Mouse (Mus musculus) midbrain, embryonic 14.5 days (tissue): ENCODE data around the gene Epb41l5. TPM values are rescaled to one million over a fixed set of nuclear protein-coding genes. Genes with fewer than 3 reads are reported as not detected.

Experiments
- ATAC-seq: fragments of 200-750 bp; cut with Nextera tagmentation; 2 replicates; pipeline ENCODE4 v1.8.0; 2017; ENCODE audit warnings: moderate number of reproducible peaks, moderate library complexity; ENCODE audit not compliant: low FRiP score, low TSS enrichment
- DNase-seq: peaks from one replicate; pipeline ENCODE4 v3.0.0-alpha.2; 2015
- H3K27ac ChIP-seq: fragments of 300-500 bp; sonication (generic); replicated peaks from 2 replicates; pipeline ENCODE4 v1.5.1; 2014; ENCODE audit warnings: mild to moderate bottlenecking, low read depth, low read length, moderate library complexity
- H3K27me3 ChIP-seq: fragments of 300-500 bp; sonication (generic); 2 replicates; pipeline ENCODE4 v1.6.1; 2014; ENCODE audit warnings: low read length, control low read depth, mixed read lengths; ENCODE audit not compliant: control insufficient read depth, insufficient read depth
- H3K36me3 ChIP-seq: fragments of 300-500 bp; sonication (generic); 2 replicates; pipeline ENCODE4 v1.6.1; 2014; ENCODE audit warnings: low read length, control low read depth; ENCODE audit not compliant: control insufficient read depth, insufficient read depth
- H3K4me1 ChIP-seq: fragments of 300-500 bp; sonication (generic); 2 replicates; pipeline ENCODE4 v1.6.1; 2014; ENCODE audit warnings: mild to moderate bottlenecking, antibody characterized with exemption, low read length, control low read depth; ENCODE audit not compliant: control insufficient read depth, insufficient read depth
- H3K4me2 ChIP-seq: fragments of 300-500 bp; sonication (generic); 2 replicates; pipeline ENCODE4 v1.6.1; 2014; ENCODE audit warnings: mild to moderate bottlenecking, low read length, moderate library complexity
- H3K4me3 ChIP-seq: fragments of 300-500 bp; sonication (generic); replicated peaks from 2 replicates; pipeline ENCODE4 v1.5.1; 2014; ENCODE audit warnings: low read depth, low read length
- H3K9ac ChIP-seq: fragments of 300-500 bp; sonication (generic); replicated peaks from 2 replicates; pipeline ENCODE4 v1.6.1; 2014; ENCODE audit warnings: mild to moderate bottlenecking, low read length, moderate library complexity
- H3K9me3 ChIP-seq: fragments of 300-500 bp; sonication (generic); 2 replicates; pipeline ENCODE4 v1.6.1; 2016; ENCODE audit warnings: low read length, control low read depth, mixed read lengths; ENCODE audit not compliant: control insufficient read depth
- WGBS: fragments of 180-500 bp; shearing (Covaris S2); extraction: QIAGEN DNeasy Blood & Tissue Kit; methylation state at CpG from one replicate; pipeline ENCODE4 v1.1.7; 2014; 5-methylcytosine and 5-hydroxymethylcytosine counted together
- polyA plus RNA-seq: library from polyadenylated mRNA; unstranded; fragments of >200 nt; fragmentation: Nextera tagmentation; extraction: Ambion mirVana; gene quantifications from 2 replicates; pipeline ENCODE4 v1.2.1, GENCODE M21; 2014

Epb41l5 gene
- polyA plus RNA-seq, 1 experiment from 2014 or later = 23.5 TPM

DNA sequence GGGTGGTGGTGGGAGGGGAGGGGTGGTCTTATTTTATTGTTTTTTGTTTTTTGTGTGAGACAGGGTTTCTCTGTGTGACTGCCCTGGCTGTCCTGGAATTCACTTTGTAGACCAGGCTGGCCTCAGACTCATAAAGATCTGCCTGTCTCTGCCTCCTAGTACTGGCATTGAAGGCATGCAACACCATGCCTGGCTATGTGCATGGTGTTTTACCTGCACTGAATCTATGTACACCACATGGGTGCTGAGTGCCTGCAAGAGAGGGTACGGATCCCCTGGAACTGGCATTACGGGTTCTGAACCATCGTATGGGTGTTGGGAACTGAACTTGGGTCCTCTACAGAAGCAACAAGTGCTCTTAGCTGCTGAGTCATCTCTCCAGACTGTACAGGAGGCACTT lies 142.8 kb downstream of the Epb41l5 start:
- Histone ChIP-seq H3K4me2 (no peak overlapping the region), H3K4me1 (peaks cover 18% of the 10 kb centered on the region), H3K4me3 (no peak overlapping the region), H3K9ac (no peak overlapping the region), H3K27me3 (no peaks in the 10 kb centered on the region; the same call in 1 of the 2 replicates), H3K36me3 (no peaks in the 10 kb centered on the region), H3K27ac (no peak overlapping the region), H3K9me3 (no peaks in the 10 kb centered on the region)
- DNase-seq (no peak), ATAC-seq (no peak)
- WGBS = 91% methylated on average over 3 of the region's 3 CpGs

DNA sequence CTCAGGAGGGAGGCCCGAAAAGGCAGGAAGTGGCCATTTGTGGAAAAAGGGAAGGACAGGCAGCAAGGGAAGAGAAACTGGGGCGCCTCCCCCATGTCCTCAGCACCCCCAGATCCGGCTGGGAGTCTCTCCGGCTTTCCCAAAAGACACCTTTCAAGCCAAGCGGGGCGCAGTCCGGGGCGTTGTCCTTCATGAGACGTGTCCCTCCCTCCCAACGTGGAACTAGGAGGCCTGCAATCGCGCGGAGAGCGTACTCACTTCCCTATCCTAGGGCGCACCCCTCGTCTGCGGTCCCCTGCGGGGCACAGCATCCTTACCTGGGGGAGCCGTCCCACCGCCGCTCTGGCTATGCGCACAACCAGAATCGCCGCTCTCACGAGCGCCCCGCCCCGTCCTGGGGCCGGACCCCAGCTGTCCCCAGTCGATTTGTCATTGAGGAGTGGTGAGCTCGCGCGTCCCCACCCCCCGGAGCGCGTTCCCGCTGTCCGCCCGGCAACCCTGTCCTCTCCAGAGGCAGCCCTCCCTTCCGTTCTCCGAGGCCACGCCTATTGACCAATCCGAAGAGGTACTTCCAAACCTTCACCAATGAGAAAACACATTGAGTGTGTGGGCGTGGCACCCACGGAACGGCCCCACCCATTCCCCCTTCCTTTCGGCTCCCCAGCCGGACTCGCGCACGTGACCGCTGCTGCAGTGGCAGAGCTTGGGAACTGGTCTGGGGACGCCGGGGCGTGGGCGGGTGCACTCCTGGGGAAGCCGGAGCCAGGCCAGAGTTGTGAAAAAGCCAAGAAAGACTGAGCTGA lies 144.3 kb downstream of the Epb41l5 start, which contains the start of gene Ralb:
Gene Ralb, minus strand, starts transcription at position 535 of the 803 bp plus-strand sequence.
- ATAC-seq = peak; percentile 98
- under 1% methylated on average over 57 of the region's 57 CpGs for WGBS
- peak; percentile 96 for DNase-seq
- peaks cover 18% of the 10 kb centered on the region for H3K4me1 ChIP-seq
- H3K27me3 ChIP-seq = no peaks in the 10 kb centered on the region; the same call in 1 of the 2 replicates
- no peak within 1 kb of the TSS for H3K27ac ChIP-seq
- H3K9ac ChIP-seq = peak within 1 kb of the TSS; percentile 60
- H3K4me2 ChIP-seq = peak within 1 kb of the TSS; percentile 79
- no peaks in the 10 kb centered on the region for H3K9me3 ChIP-seq
- H3K36me3 ChIP-seq = no peaks in the 10 kb centered on the region
- peak within 1 kb of the TSS; percentile 63 for H3K4me3 ChIP-seq

DNA sequence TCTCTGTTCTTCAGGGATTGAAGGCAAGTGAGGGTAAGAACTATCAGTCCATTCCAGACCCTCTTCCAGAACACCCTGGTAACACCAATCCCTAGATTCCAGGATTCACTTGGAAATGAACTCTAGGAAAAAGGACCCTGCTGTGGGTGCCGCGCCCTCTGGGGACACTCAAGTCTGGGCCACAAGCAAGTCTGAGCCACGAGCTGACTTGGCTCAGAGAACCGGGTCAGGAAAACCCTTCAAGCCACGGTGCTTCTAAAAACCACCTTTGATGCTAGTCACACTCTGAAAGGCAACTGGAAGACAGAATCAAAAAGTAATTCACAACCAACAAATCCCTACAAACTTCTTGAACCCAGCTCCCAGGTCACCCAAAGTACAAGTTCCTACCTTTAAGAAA lies 145.0 kb downstream of the Epb41l5 start:
- Histone ChIP-seq H3K9ac (peak overlapping the region; percentile 60), H3K27ac (no peak overlapping the region), H3K27me3 (no peaks in the 10 kb centered on the region; the same call in 1 of the 2 replicates), H3K4me3 (peak overlapping the region; percentile 63), H3K9me3 (no peaks in the 10 kb centered on the region), H3K4me2 (peak overlapping the region; percentile 79), H3K4me1 (peaks cover 18% of the 10 kb centered on the region), H3K36me3 (no peaks in the 10 kb centered on the region)
- DNase-seq (no peak), ATAC-seq (no peak)
- WGBS = 26% methylated on average over 5 of the region's 5 CpGs

DNA sequence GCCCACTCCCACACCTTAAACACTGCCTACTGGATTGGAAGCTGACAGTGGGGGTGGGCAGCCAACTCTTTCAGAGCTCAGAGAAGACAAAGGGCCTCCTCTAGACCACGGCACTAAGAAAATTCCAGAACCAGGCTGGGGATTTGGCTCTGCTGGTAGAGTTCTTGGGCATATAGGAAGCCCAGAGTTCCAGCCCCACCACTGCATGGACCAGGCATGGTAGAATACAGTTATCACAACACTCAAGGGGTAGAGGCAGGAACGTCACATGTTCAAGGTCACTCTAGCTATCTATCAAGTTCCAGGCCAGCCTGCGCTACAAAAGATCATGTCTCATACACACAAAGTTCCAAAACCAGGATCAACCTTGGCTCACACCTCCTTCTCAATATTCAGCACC lies 145.6 kb downstream of the Epb41l5 start:
- ATAC-seq = no peak

DNA sequence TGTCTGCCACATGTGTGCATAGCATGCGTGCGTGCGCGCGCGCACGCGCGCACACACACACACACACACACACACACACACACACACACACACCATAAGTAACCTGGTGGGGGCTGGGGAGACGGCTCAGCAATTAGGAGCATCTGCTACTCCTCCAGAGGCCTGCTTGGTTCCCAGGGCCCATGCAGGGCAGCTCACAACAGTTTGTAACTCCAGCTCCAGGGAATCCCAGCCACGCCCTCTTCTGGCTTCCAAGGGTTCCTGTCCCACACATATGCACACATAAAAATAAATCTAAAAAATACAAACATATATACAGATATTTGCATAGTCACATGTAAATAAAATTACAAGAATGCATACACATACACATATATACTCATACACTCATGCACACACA lies 146.1 kb downstream of the Epb41l5 start:
- Histone ChIP-seq H3K27me3 (no peaks in the 10 kb centered on the region; the same call in 1 of the 2 replicates), H3K4me2 (peak overlapping the region; percentile 79), H3K27ac (no peak overlapping the region), H3K9me3 (no peaks in the 10 kb centered on the region), H3K36me3 (no peaks in the 10 kb centered on the region), H3K4me3 (no peak overlapping the region), H3K4me1 (peaks cover 18% of the 10 kb centered on the region), H3K9ac (no peak overlapping the region)
- WGBS = 89% methylated on average over 11 of the region's 11 CpGs
- no peak for DNase-seq
- no peak for ATAC-seq

More for the DNA sequence above, 145.6 kb downstream of the Epb41l5 start:
- Histone ChIP-seq H3K27ac (no peak overlapping the region), H3K4me3 (0 out of 2 replicates have a peak overlapping the region, but pooled peaks have one; percentile 63), H3K4me1 (peaks cover 18% of the 10 kb centered on the region), H3K27me3 (no peaks in the 10 kb centered on the region; the same call in 1 of the 2 replicates), H3K4me2 (peak overlapping the region; percentile 79), H3K36me3 (no peaks in the 10 kb centered on the region), H3K9ac (no peak overlapping the region), H3K9me3 (no peaks in the 10 kb centered on the region)
- 85% methylated on average over 3 of the region's 3 CpGs for WGBS
- no peak for DNase-seq

DNA sequence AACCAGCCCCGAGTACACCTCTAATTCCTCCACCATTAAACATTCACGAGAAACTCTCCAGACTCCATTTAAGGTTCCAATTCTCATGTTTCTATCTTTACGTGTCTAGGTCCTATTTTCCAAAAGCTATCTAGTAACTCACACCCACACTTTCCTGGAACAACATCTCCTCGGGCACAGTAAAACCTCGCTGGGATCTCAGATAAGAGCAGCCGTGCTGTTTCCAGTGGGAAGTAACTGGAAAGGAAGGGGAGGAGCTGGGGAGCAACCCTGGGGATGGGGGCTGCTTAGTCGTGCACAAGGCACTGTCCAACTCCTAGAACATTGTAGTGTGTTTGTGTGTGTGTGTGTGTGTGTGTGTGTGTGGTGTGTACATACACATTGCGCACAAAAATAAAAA lies 146.9 kb downstream of the Epb41l5 start:
- no peak overlapping the region for H3K4me2 ChIP-seq
- no peak for DNase-seq
- H3K9ac ChIP-seq = no peak overlapping the region
- WGBS = 83% methylated on average over 8 of the region's 8 CpGs
- H3K4me1 ChIP-seq = peaks cover 18% of the 10 kb centered on the region
- H3K4me3 ChIP-seq = no peak overlapping the region
- H3K27me3 ChIP-seq = no peaks in the 10 kb centered on the region; the same call in 1 of the 2 replicates
- no peaks in the 10 kb centered on the region for H3K9me3 ChIP-seq
- H3K36me3 ChIP-seq = no peaks in the 10 kb centered on the region
- H3K27ac ChIP-seq = no peak overlapping the region
- ATAC-seq = no peak

DNA sequence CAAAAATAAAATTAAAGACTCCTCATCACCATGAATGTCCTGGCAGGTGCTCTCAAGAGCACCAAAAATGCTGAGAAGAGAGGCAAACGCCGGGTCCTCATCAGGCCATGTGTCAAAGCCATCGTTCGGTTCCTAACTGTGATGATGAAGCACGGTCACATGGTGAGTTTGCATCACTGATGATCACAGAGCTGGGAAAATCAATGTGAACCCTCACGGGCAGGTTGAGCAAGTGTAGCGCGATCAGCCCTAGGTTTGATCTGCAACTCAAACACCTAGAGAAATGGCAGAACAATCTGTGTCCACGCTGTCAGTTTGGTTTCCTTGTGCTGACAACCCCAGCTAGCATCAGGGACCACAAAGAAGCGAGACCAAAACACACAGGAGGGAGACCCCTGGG lies 149.3 kb downstream of the Epb41l5 start:
- Histone ChIP-seq H3K4me1 (peaks cover 13% of the 10 kb centered on the region), H3K9me3 (no peaks in the 10 kb centered on the region), H3K27ac (no peak overlapping the region), H3K4me2 (no peak overlapping the region), H3K27me3 (no peaks in the 10 kb centered on the region), H3K9ac (no peak overlapping the region), H3K36me3 (no peaks in the 10 kb centered on the region), H3K4me3 (no peak overlapping the region)
- ATAC-seq (no peak), DNase-seq (no peak)
- WGBS = 91% methylated on average over 10 of the region's 10 CpGs

DNA sequence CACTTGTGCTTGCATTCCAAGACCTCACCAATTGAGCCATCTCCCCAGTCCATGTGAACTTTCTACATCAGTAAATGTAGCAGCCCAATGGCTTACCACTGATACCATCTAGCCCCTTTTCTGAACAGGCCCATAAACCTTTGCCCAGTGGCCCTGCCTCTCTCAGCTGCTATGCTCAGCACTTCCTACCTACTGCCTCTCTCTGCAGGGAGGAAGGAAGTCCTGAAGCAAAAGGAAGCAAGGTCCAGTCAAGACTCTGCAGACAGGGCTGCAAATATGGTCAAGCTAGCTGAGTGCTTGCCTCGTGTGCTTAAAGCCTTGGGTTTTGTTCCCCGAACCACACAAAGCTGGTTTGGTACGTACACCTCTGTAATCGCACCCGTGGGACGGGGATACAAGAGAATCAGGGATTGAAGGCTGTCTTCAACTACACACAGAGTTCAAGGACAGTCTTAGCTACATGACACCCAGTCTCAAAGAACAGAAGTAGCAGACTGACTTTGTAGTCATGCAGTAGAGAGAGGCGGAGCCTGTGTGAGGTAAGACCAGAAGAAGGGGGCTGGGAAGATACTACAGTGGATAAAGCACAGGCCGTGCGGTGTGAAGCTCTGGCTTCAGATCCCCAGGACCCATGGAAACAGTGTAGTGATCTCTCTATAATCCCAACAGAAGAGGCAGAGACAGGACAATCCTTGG lies 150.1 kb downstream of the Epb41l5 start:
- WGBS = 90% methylated on average over 9 of the region's 9 CpGs
- no peak for DNase-seq
- Histone ChIP-seq H3K36me3 (no peaks in the 10 kb centered on the region), H3K27ac (no peak overlapping the region; the same call in 1 of the 2 replicates), H3K9me3 (no peaks in the 10 kb centered on the region), H3K4me3 (no peak overlapping the region), H3K9ac (no peak overlapping the region), H3K4me1 (peaks cover 8% of the 10 kb centered on the region), H3K27me3 (no peaks in the 10 kb centered on the region), H3K4me2 (no peak overlapping the region)
- ATAC-seq = no peak
